Mouse (Mus musculus): ENCODE data around the gene Kng1.
"Not testable (repeated sequence)": the region's sequence is repeated elsewhere in the genome, so short reads cannot be mapped to it uniquely, and the experiment has no call there.

Kng1 gene

GRCm38 (mm10) chr16:23057668-23058447, at the start of gene Kng1:
Kng1 (plus strand) TSS chr16:23057865.
- not testable (repeated sequence) for DNase-seq (ENCODE audit: low spot score in 2 of 2)

GRCm38 (mm10) chr16:23013786-23014185, 43.9 kb upstream of the Kng1 start:
- DNase-seq (ENCODE audit: low spot score in 2 of 2): not testable (repeated sequence)

GRCm38 (mm10) chr16:23014645-23015044, 43.0 kb upstream of the Kng1 start:
- not testable (repeated sequence) for DNase-seq (ENCODE audit: low spot score in 2 of 2)

GRCm38 (mm10) chr16:23020571-23020970, 37.1 kb upstream of the Kng1 start:
- DNase-seq (ENCODE audit: low spot score in 2 of 2): not testable (repeated sequence)

GRCm38 (mm10) chr16:23025111-23025510, 32.6 kb upstream of the Kng1 start:
- DNase-seq (ENCODE audit: low spot score in 2 of 2): no peak

GRCm38 (mm10) chr16:23026582-23026981, 31.1 kb upstream of the Kng1 start:
- DNase-seq (ENCODE audit: low spot score in 2 of 2): no peak

- DNase-seq (ENCODE audit: low spot score in 2 of 2): not testable (repeated sequence)
Observed at GRCm38 (mm10) chr16:23027341-23027740, 30.3 kb upstream of the Kng1 start.

- not testable (repeated sequence) for DNase-seq (ENCODE audit: low spot score in 2 of 2)
Observed at GRCm38 (mm10) chr16:23028966-23029600, 28.6 kb upstream of the Kng1 start, which contains the start of gene Kng2. Kng2 (minus strand) TSS chr16:23029482.

- no peak for DNase-seq (ENCODE audit: low spot score in 2 of 2)
Observed at GRCm38 (mm10) chr16:23030673-23031435, 26.8 kb upstream of the Kng1 start.

GRCm38 (mm10) chr16:23033673-23034072, 24.0 kb upstream of the Kng1 start:
- no peak for DNase-seq (ENCODE audit: low spot score in 2 of 2)

- no peak for DNase-seq (ENCODE audit: low spot score in 2 of 2)
Observed at GRCm38 (mm10) chr16:23037744-23038143, 19.9 kb upstream of the Kng1 start.

GRCm38 (mm10) chr16:23039281-23039680, 18.4 kb upstream of the Kng1 start:
- no peak for DNase-seq (ENCODE audit: low spot score in 2 of 2)

GRCm38 (mm10) chr16:23040876-23041275, 16.8 kb upstream of the Kng1 start:
- DNase-seq (ENCODE audit: low spot score in 2 of 2): no peak

GRCm38 (mm10) chr16:23046319-23046718, 11.3 kb upstream of the Kng1 start:
- DNase-seq (ENCODE audit: low spot score in 2 of 2): no peak

GRCm38 (mm10) chr16:23059630-23060029, 2.0 kb downstream of the Kng1 start:
- not testable (repeated sequence) for DNase-seq (ENCODE audit: low spot score in 2 of 2)

GRCm38 (mm10) chr16:23060781-23061325, 3.2 kb downstream of the Kng1 start:
- DNase-seq (ENCODE audit: low spot score in 2 of 2): not testable (repeated sequence)

GRCm38 (mm10) chr16:23077516-23077915, 19.9 kb downstream of the Kng1 start:
- DNase-seq (ENCODE audit: low spot score in 2 of 2): not testable (repeated sequence)

- DNase-seq (ENCODE audit: low spot score in 2 of 2): not testable (repeated sequence)
Observed at GRCm38 (mm10) chr16:23087159-23087558, 29.5 kb downstream of the Kng1 start.

GRCm38 (mm10) chr16:23087712-23088111, 30.0 kb downstream of the Kng1 start:
- DNase-seq (ENCODE audit: low spot score in 2 of 2): not testable (repeated sequence)

- DNase-seq (ENCODE audit: low spot score in 2 of 2): not testable (repeated sequence)
Observed at GRCm38 (mm10) chr16:23088491-23088890, 30.8 kb downstream of the Kng1 start.

GRCm38 (mm10) chr16:23091345-23091744, 33.7 kb downstream of the Kng1 start:
- DNase-seq (ENCODE audit: low spot score in 2 of 2): not testable (repeated sequence)
